Mouse (Mus musculus) intestine, postnatal 0 days (tissue): ENCODE results near the gene Atp1a4. TPM values are rescaled to one million over a fixed set of nuclear protein-coding genes. Genes with fewer than 3 reads are reported as not detected.

Experiments used
- ATAC-seq: fragments of 200-750 bp; cut with Nextera tagmentation; 2 replicates; pipeline ENCODE4 v1.8.0; 2017; ENCODE audit warnings: mild to moderate bottlenecking, moderate TSS enrichment, moderate library complexity
- H3K27ac ChIP-seq: fragments of 300-500 bp; sonication (generic); 2 replicates; pipeline ENCODE4 v1.5.1; 2014; ENCODE audit warnings: mild to moderate bottlenecking, low read depth, low read length, moderate library complexity
- H3K27me3 ChIP-seq: fragments of 300-500 bp; sonication (generic); replicated peaks from 2 replicates; pipeline ENCODE4 v1.6.1; 2014; ENCODE audit warnings: low read length, mixed read lengths; ENCODE audit not compliant: control insufficient read depth, insufficient read depth
- H3K36me3 ChIP-seq: fragments of 300-500 bp; sonication (generic); 2 replicates; pipeline ENCODE4 v1.6.1; 2014; ENCODE audit warnings: mild to moderate bottlenecking, moderate library complexity; ENCODE audit not compliant: control insufficient read depth, insufficient read depth
- H3K4me1 ChIP-seq: fragments of 300-500 bp; sonication (generic); replicated peaks from 2 replicates; pipeline ENCODE4 v1.6.1; 2014; ENCODE audit warnings: antibody characterized with exemption, low read length, mixed read lengths; ENCODE audit not compliant: control insufficient read depth, insufficient read depth
- H3K4me2 ChIP-seq: fragments of 300-500 bp; sonication (generic); replicated peaks from 2 replicates; pipeline ENCODE4 v1.6.1; 2014; ENCODE audit warnings: low read depth, mild to moderate bottlenecking, moderate library complexity
- H3K4me3 ChIP-seq: fragments of 300-500 bp; sonication (generic); 2 replicates; pipeline ENCODE4 v1.5.1; 2014; ENCODE audit warnings: low read depth, low read length
- H3K9ac ChIP-seq: fragments of 300-500 bp; sonication (generic); 2 replicates; pipeline ENCODE4 v1.6.1; 2014; ENCODE audit warnings: mild to moderate bottlenecking, low read depth, low read length
- H3K9me3 ChIP-seq: fragments of 300-500 bp; sonication (generic); 2 replicates; pipeline ENCODE4 v1.6.1; 2016; ENCODE audit warnings: mixed run types; ENCODE audit not compliant: control insufficient read depth
- CTCF ChIP-seq: sonication (generic); IDR thresholded peaks from 2 replicates; pipeline ENCODE4 v1.5.1; 2016; ENCODE audit warnings: low read depth, mild to moderate bottlenecking, control low read depth, antibody characterized with exemption, moderate library complexity
- WGBS: fragments of 180-500 bp; shearing (Covaris S2); extraction: QIAGEN DNeasy Blood & Tissue Kit; methylation state at CpG from one replicate; pipeline ENCODE4 v1.1.7; 2014; 5-methylcytosine and 5-hydroxymethylcytosine counted together
- polyA plus RNA-seq: library from polyadenylated mRNA; unstranded; fragments of >200 nt; fragmentation: Nextera tagmentation; extraction: Ambion mirVana; gene quantifications from 2 replicates; pipeline ENCODE4 v1.2.1, GENCODE M21; 2015

Atp1a4 gene
- polyA plus RNA-seq, 1 experiment from 2014 or later = not detected

GRCm38 (mm10) chr1:172186401-172187289 lies 71.6 kb downstream of the Atp1a4 start:
- no peak overlapping the region for H3K4me3 ChIP-seq
- no peak overlapping the region for H3K27ac ChIP-seq
- H3K9me3 ChIP-seq = no peaks in the 10 kb centered on the region
- no peak for ATAC-seq
- no peak overlapping the region for H3K4me2 ChIP-seq
- H3K9ac ChIP-seq = no peak overlapping the region
- peaks cover 60% of the 10 kb centered on the region for H3K36me3 ChIP-seq
- H3K27me3 ChIP-seq = no peaks in the 10 kb centered on the region
- no peaks in the 10 kb centered on the region for H3K4me1 ChIP-seq
- WGBS = 84% methylated on average over 10 of the region's 10 CpGs
- peak; percentile 58 for TF ChIP-seq CTCF

- Histone ChIP-seq H3K4me2 (no peak overlapping the region), H3K9me3 (no peaks in the 10 kb centered on the region), H3K9ac (no peak overlapping the region), H3K27me3 (no peaks in the 10 kb centered on the region), H3K36me3 (peaks cover 60% of the 10 kb centered on the region), H3K4me3 (no peak overlapping the region), H3K27ac (no peak overlapping the region), H3K4me1 (no peaks in the 10 kb centered on the region)
- no peak for ATAC-seq
- TF ChIP-seq CTCF = no peak
These were observed 74.3 kb downstream of the Atp1a4 start for GRCm38 (mm10) chr1:172183915-172184314.

GRCm38 (mm10) chr1:172183056-172183455 lies 75.2 kb downstream of the Atp1a4 start:
- Histone ChIP-seq H3K27ac (no peak overlapping the region), H3K9ac (no peak overlapping the region), H3K4me1 (no peaks in the 10 kb centered on the region), H3K4me2 (no peak overlapping the region), H3K4me3 (no peak overlapping the region), H3K27me3 (no peaks in the 10 kb centered on the region), H3K36me3 (peaks cover 55% of the 10 kb centered on the region), H3K9me3 (no peaks in the 10 kb centered on the region)
- 96% methylated on average over 6 of the region's 6 CpGs for WGBS
- ATAC-seq = no peak
- TF ChIP-seq CTCF = no peak

GRCm38 (mm10) chr1:172181777-172182176 lies 76.4 kb downstream of the Atp1a4 start:
- TF ChIP-seq CTCF = no peak
- no peak for ATAC-seq
- no peak overlapping the region for H3K9ac ChIP-seq
- no peaks in the 10 kb centered on the region for H3K27me3 ChIP-seq
- no peaks in the 10 kb centered on the region for H3K4me1 ChIP-seq
- no peaks in the 10 kb centered on the region for H3K9me3 ChIP-seq
- 95% methylated on average over 3 of the region's 3 CpGs for WGBS
- no peak overlapping the region for H3K4me3 ChIP-seq
- peaks cover 52% of the 10 kb centered on the region for H3K36me3 ChIP-seq
- no peak overlapping the region for H3K27ac ChIP-seq
- H3K4me2 ChIP-seq = no peak overlapping the region

GRCm38 (mm10) chr1:172180881-172181280 lies 77.3 kb downstream of the Atp1a4 start:
- H3K9ac ChIP-seq = no peak overlapping the region
- WGBS = 55% methylated on average over 4 of the region's 4 CpGs
- H3K27ac ChIP-seq = no peak overlapping the region
- no peaks in the 10 kb centered on the region for H3K27me3 ChIP-seq
- ATAC-seq = no peak
- H3K4me1 ChIP-seq = no peaks in the 10 kb centered on the region
- no peak overlapping the region for H3K4me3 ChIP-seq
- H3K36me3 ChIP-seq = peaks cover 49% of the 10 kb centered on the region
- no peaks in the 10 kb centered on the region for H3K9me3 ChIP-seq
- no peak overlapping the region for H3K4me2 ChIP-seq
- no peak for TF ChIP-seq CTCF

GRCm38 (mm10) chr1:172179102-172179501 lies 79.1 kb downstream of the Atp1a4 start:
- no peak for ATAC-seq
- Histone ChIP-seq H3K27me3 (no peaks in the 10 kb centered on the region), H3K4me1 (no peaks in the 10 kb centered on the region), H3K36me3 (peaks cover 63% of the 10 kb centered on the region), H3K4me2 (no peak overlapping the region), H3K27ac (no peak overlapping the region; the same call in 1 of the 2 replicates), H3K4me3 (no peak overlapping the region), H3K9me3 (no peaks in the 10 kb centered on the region), H3K9ac (no peak overlapping the region)
- TF ChIP-seq CTCF = no peak
- 65% methylated on average over 7 of the region's 7 CpGs for WGBS
